Mouse (Mus musculus) forebrain, embryonic 14.5 days (tissue): Measurements from ENCODE around the gene Tor1aip2. TPM values are rescaled to one million over a fixed set of nuclear protein-coding genes. Genes with fewer than 3 reads are reported as not detected.

Experiments
- ATAC-seq: fragments of 200-750 bp; cut with Nextera tagmentation; 2 replicates; pipeline ENCODE4 v1.8.0; 2017; ENCODE audit warnings: mild to moderate bottlenecking, moderate library complexity
- DNase-seq: peaks from one replicate; pipeline ENCODE4 v3.0.0-alpha.2; 2015; ENCODE audit warnings: low spot score
- H3K27ac ChIP-seq: fragments of 300-500 bp; sonication (generic); 2 replicates; pipeline ENCODE4 v1.5.1; 2014; ENCODE audit warnings: low read depth, mild to moderate bottlenecking, control low read depth, low read length, moderate library complexity
- H3K27me3 ChIP-seq: fragments of 300-500 bp; sonication (generic); replicated peaks from 2 replicates; pipeline ENCODE4 v1.6.1; 2014; ENCODE audit warnings: low read length, control low read depth, mixed read lengths; ENCODE audit not compliant: control insufficient read depth, insufficient read depth
- H3K36me3 ChIP-seq: fragments of 300-500 bp; sonication (generic); 2 replicates; pipeline ENCODE4 v1.6.1; 2014; ENCODE audit warnings: low read length, control low read depth; ENCODE audit not compliant: control insufficient read depth, insufficient read depth
- H3K4me1 ChIP-seq: fragments of 300-500 bp; sonication (generic); 2 replicates; pipeline ENCODE4 v1.6.1; 2014; ENCODE audit warnings: antibody characterized with exemption, low read length, control low read depth; ENCODE audit not compliant: control insufficient read depth, insufficient read depth
- H3K4me2 ChIP-seq: fragments of 300-500 bp; sonication (generic); 2 replicates; pipeline ENCODE4 v1.6.1; 2014; ENCODE audit warnings: mild to moderate bottlenecking, control low read depth, low read length
- H3K4me3 ChIP-seq: fragments of 300-500 bp; sonication (generic); 2 replicates; pipeline ENCODE4 v1.5.1; 2014; ENCODE audit warnings: low read depth, low read length, control low read depth
- H3K9ac ChIP-seq: fragments of 300-500 bp; sonication (generic); 2 replicates; pipeline ENCODE4 v1.6.1; 2014; ENCODE audit warnings: mild to moderate bottlenecking, low read length, control low read depth, moderate library complexity
- H3K9me3 ChIP-seq: fragments of 300-500 bp; sonication (generic); replicated peaks from 2 replicates; pipeline ENCODE4 v1.6.1; 2016; ENCODE audit warnings: low read length, control low read depth, mixed read lengths; ENCODE audit not compliant: control insufficient read depth
- WGBS: fragments of 180-500 bp; shearing (Covaris S2); extraction: QIAGEN DNeasy Blood & Tissue Kit; methylation state at CpG from one replicate; pipeline ENCODE4 v1.1.7; 2014; 5-methylcytosine and 5-hydroxymethylcytosine counted together
- polyA plus RNA-seq: library from polyadenylated mRNA; unstranded; fragments of >200 nt; fragmentation: Nextera tagmentation; extraction: Ambion mirVana; gene quantifications from 2 replicates; pipeline ENCODE4 v1.2.1, GENCODE M21; 2014

The Tor1aip2 gene
- polyA plus RNA-seq, 1 experiment from 2014 or later = 87.9 TPM

GRCm38 (mm10) chr1:156084603-156085002 is 49.4 kb downstream of the Tor1aip2 start:
- H3K4me3 ChIP-seq = no peak overlapping the region
- no peaks in the 10 kb centered on the region for H3K36me3 ChIP-seq
- DNase-seq (no peak), ATAC-seq (no peak)
- H3K9me3 ChIP-seq = no peaks in the 10 kb centered on the region
- H3K4me1 ChIP-seq = no peaks in the 10 kb centered on the region
- 65% methylated on average over 3 of the region's 3 CpGs for WGBS
- H3K9ac ChIP-seq = no peak overlapping the region
- no peaks in the 10 kb centered on the region for H3K27me3 ChIP-seq
- no peak overlapping the region for H3K27ac ChIP-seq
- H3K4me2 ChIP-seq = no peak overlapping the region

DNA sequence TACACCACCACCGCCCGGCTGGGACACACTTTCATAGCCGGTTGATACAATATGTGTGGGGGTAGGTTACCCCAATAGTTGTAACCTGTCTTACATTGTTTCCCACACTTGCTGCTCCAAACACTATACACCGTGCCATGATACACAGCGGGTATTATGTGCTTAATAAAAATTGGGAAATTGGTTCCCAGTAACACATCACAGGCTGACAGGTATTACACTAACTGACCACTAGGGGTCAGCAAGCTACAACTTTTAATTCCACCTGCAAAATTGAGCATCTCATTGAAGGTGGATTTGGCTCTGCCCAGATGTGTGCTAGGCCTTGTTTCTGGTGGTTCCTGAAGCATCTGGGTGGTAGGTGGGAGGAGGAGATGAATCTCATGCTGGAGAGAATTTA is 50.6 kb downstream of the Tor1aip2 start:
- no peak overlapping the region for H3K4me3 ChIP-seq
- peak; percentile 84 for DNase-seq
- no peaks in the 10 kb centered on the region for H3K36me3 ChIP-seq
- H3K9me3 ChIP-seq = no peaks in the 10 kb centered on the region
- H3K27me3 ChIP-seq = no peaks in the 10 kb centered on the region
- H3K4me2 ChIP-seq = no peak overlapping the region
- no peak overlapping the region for H3K27ac ChIP-seq
- H3K9ac ChIP-seq = no peak overlapping the region
- H3K4me1 ChIP-seq = no peaks in the 10 kb centered on the region
- ATAC-seq = peak; percentile 46
- WGBS = 55% methylated on average over 5 of the region's 5 CpGs

DNA sequence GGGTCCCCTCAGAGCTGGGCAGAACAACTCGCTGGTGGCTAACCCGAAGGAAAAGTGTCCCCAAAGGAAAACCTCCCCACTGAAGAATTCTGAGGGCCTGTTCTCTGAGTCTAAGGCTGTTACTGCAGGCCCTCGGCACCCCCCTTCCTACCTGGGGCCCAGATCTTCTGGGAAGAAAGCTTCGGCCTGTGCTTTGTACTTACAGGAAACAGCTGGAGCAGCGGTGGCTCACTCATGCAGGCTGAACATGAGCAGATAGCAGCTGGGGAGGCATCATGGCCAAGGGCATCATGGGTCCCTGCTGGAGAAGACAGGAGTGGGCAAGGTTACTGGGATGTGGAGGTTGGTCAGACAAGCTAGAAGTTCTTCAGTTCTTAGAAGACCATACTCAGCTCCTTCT is 52.4 kb downstream of the Tor1aip2 start:
- no peaks in the 10 kb centered on the region for H3K27me3 ChIP-seq
- no peak overlapping the region for H3K27ac ChIP-seq
- H3K36me3 ChIP-seq = no peaks in the 10 kb centered on the region
- no peak overlapping the region for H3K4me2 ChIP-seq
- WGBS = 83% methylated on average over 5 of the region's 5 CpGs
- no peaks in the 10 kb centered on the region for H3K4me1 ChIP-seq
- no peaks in the 10 kb centered on the region for H3K9me3 ChIP-seq
- no peak for DNase-seq
- no peak for ATAC-seq
- H3K9ac ChIP-seq = no peak overlapping the region
- H3K4me3 ChIP-seq = no peak overlapping the region

DNA sequence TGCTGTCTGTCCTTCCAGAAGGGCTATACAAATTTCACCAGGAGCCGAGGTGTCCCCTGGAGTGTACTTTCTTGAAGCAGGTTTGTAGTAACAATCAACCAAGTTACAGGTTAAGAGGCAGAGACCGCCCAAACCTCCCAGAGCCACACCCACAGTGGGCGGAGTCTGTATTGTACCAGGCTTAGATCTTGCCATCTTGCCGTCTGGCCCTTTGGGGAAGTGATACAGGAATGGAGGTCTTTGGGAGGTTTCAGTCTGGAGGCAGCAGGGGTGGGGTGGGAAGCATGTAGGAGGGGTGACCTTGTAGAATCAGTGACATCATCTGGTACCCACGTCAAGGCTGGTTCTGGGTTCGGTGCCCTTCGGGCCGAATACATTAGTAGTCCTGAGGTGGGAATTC is 54.4 kb downstream of the Tor1aip2 start:
- no peak for ATAC-seq
- H3K27ac ChIP-seq = no peak overlapping the region

DNA sequence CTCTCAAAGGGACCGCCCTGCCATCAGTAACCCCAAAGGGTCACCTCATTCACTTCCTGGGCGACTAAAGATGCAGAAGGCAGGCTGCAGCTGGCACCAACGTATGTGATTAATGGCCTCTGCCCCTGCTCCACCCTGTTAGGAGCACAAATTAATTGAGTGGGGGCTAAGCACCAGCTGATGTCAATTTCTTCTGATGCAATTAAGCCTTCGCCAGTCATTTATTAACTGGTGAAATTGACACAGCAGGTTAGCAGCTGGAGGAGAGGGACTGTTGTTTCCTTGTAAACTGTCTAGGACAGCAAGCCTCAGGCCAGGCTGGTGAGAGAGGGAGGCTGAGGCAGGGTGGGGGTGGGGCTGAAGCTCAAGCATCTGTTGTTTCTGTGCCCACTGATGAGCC is 54.8 kb downstream of the Tor1aip2 start:
- Histone ChIP-seq H3K4me2 (no peak overlapping the region), H3K4me3 (no peak overlapping the region), H3K27ac (no peak overlapping the region), H3K36me3 (no peaks in the 10 kb centered on the region), H3K9me3 (no peaks in the 10 kb centered on the region), H3K27me3 (no peaks in the 10 kb centered on the region), H3K9ac (no peak overlapping the region), H3K4me1 (no peaks in the 10 kb centered on the region)
- DNase-seq = peak; percentile 28
- WGBS = 41% methylated on average over 4 of the region's 4 CpGs
- 0 out of 2 replicates have a peak, but pooled peaks have one; percentile 12 for ATAC-seq

More for the DNA sequence above, 54.4 kb downstream of the Tor1aip2 start:
- Histone ChIP-seq H3K4me3 (no peak overlapping the region), H3K36me3 (no peaks in the 10 kb centered on the region), H3K27me3 (no peaks in the 10 kb centered on the region), H3K9ac (no peak overlapping the region), H3K4me1 (no peaks in the 10 kb centered on the region), H3K9me3 (no peaks in the 10 kb centered on the region), H3K4me2 (no peak overlapping the region)
- WGBS = 81% methylated on average over 8 of the region's 8 CpGs
- no peak for DNase-seq

DNA sequence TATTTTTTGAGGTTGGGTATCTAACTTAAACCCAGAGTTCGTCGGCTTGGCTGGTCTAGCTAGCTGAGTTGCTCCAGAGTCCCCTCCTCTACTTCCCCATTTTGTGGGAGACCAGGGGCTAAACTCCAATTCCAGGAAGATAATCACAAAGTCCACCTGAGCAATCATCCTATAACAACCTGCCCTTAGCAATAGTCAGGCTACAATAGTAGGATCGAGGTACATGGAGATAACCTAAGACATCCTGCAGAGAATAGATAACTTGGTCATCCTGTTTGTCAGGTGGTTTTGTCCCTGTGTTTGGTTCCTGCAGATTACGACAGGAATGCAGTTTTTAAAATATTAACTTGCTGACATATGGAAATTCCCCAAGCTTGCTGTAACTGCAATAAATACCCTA is 56.6 kb downstream of the Tor1aip2 start:
- no peak overlapping the region for H3K27ac ChIP-seq
- H3K4me3 ChIP-seq = no peak overlapping the region
- WGBS = 90% methylated on average over 4 of the region's 4 CpGs
- ATAC-seq = no peak
- no peak for DNase-seq
- no peak overlapping the region for H3K4me2 ChIP-seq
- H3K9ac ChIP-seq = no peak overlapping the region
- H3K4me1 ChIP-seq = no peaks in the 10 kb centered on the region
- no peaks in the 10 kb centered on the region for H3K9me3 ChIP-seq
- H3K27me3 ChIP-seq = no peaks in the 10 kb centered on the region
- H3K36me3 ChIP-seq = no peaks in the 10 kb centered on the region

DNA sequence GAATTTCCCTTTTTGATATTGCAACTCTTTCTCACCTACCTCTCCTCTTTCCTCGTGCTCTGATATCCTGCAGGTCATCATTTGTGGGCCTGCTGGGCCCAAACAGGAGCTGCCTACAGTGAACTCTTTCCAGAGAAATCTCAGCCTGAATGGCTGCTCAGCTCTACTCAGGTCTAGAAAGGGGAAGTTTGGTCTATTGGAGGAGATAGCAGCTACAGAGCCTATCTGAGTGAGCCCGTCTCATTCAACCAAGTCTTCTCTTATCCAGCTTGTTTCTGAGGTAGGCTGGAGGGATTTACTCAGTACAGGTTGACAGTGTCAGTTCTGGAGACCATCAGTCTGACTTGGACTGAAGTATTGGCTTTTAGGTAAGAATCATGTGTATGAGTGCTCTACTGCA is 68.6 kb downstream of the Tor1aip2 start:
- no peaks in the 10 kb centered on the region for H3K9me3 ChIP-seq

GRCm38 (mm10) chr1:156105381-156105780 is 70.2 kb downstream of the Tor1aip2 start:
- Histone ChIP-seq H3K4me1 (no peaks in the 10 kb centered on the region), H3K4me2 (no peak overlapping the region), H3K27me3 (no peaks in the 10 kb centered on the region), H3K4me3 (no peak overlapping the region), H3K9me3 (no peaks in the 10 kb centered on the region), H3K27ac (no peak overlapping the region), H3K36me3 (no peaks in the 10 kb centered on the region), H3K9ac (no peak overlapping the region)
- ATAC-seq = no peak
- 63% methylated on average over 2 of the region's 2 CpGs for WGBS
- no peak for DNase-seq

More for the DNA sequence above, 68.6 kb downstream of the Tor1aip2 start:
- H3K27me3 ChIP-seq = no peaks in the 10 kb centered on the region
- H3K4me1 ChIP-seq = no peaks in the 10 kb centered on the region
- H3K4me2 ChIP-seq = no peak overlapping the region
- H3K36me3 ChIP-seq = no peaks in the 10 kb centered on the region
- WGBS = 90% methylated on average over 2 of the region's 2 CpGs
- DNase-seq (no peak), ATAC-seq (no peak)
- H3K4me3 ChIP-seq = no peak overlapping the region
- H3K9ac ChIP-seq = no peak overlapping the region
- H3K27ac ChIP-seq = no peak overlapping the region

DNA sequence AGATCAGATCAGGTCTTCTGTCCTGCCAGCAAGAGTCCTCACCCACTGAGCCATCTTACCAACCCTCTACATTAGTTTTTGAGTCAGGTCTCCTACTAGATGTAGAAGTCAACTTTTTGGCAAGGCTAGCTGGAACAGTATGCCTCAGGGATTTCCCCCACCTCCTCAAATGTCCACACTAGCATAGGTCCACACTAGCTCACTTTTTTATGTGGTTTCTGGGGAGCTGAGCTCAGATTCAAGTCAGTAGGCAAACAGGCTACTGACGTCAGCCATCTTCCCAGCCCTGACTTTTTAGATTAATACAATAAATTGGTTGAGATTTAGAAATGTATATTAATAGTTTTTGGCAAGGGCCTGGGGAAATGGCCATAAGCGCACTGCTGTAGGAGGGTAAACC is 72.2 kb downstream of the Tor1aip2 start:
- Histone ChIP-seq H3K4me2 (no peak overlapping the region), H3K27me3 (no peaks in the 10 kb centered on the region), H3K4me1 (no peaks in the 10 kb centered on the region), H3K9ac (no peak overlapping the region), H3K9me3 (no peaks in the 10 kb centered on the region), H3K4me3 (no peak overlapping the region), H3K27ac (no peak overlapping the region), H3K36me3 (no peaks in the 10 kb centered on the region)
- DNase-seq (no peak), ATAC-seq (no peak)
- WGBS = 94% methylated on average over 2 of the region's 2 CpGs
